Mouse (Mus musculus) cerebellum, adult 2 months (tissue): ENCODE data around the gene Cenpq.

Source experiments
- CTCF ChIP-seq: fragments of 200-500 bp; IDR thresholded peaks from 2 replicates; pipeline ENCODE4 v1.5.1; 2011; ENCODE audit warnings: low read depth, mild to moderate bottlenecking, control low read depth, low read length, moderate library complexity, borderline replicate concordance; ENCODE audit not compliant: insufficient read depth
- POLR2A ChIP-seq: fragments of 200-500 bp; IDR thresholded peaks from 2 replicates; pipeline ENCODE4 v1.6.1; 2011; ENCODE audit warnings: low read length, control low read depth, borderline replicate concordance; ENCODE audit not compliant: insufficient read depth

DNA sequence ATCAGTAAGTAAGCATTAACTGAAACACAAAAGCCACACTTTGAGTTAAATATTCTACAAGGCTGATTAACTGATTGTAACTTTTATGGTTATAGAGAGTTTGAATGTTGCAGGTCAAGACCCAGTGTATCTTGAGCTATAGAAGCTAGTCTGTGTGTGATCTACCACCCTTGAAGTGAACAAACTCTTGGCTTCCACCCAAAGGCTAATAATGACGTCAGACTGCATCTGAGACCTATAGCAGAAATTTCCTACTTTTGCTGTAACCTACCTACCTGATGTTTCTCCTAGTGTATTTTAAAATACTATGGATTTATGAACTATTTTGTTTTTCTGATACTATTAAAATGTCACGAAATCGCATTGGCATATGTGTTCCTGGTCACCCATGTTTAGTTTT lies 60.1 kb downstream of the Cenpq start:
- TF ChIP-seq CTCF, result no peak
- TF ChIP-seq POLR2A, result no peak
